Mouse (Mus musculus) liver, embryonic 14.5 days (tissue): ENCODE data around the gene Atp13a2.

Source experiments
- CTCF ChIP-seq: IDR thresholded peaks from 2 replicates; pipeline ENCODE4 v1.5.1; 2016; ENCODE audit warnings: antibody characterized with exemption, low read depth, control low read depth
- EP300 ChIP-seq: IDR thresholded peaks from 2 replicates; pipeline ENCODE4 v1.6.1; 2016; ENCODE audit warnings: antibody characterized with exemption, low read depth

DNA sequence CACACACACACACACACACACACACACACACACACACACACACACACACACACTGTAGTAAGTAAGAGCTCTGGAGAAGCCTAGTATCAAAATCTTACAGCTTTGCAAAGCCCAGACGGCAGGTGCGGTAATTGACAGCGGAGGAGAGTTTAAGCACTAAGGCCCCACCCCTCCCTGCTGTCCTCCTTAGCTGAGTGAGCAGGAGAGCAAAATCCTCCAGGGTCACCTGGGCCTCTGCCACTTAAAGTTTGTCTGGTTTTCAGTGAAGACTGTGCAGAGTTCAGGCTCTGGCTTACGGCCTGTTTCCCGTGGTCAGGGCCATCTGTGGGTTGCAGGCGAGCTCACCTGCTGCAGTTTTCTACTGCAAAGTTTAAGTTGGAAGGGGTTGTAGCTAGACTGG is 38.2 kb upstream of the Atp13a2 start:
- TF ChIP-seq CTCF, result no peak
- no peak for TF ChIP-seq EP300
